Mouse (Mus musculus) neural tube, embryonic 12.5 days (tissue): Measurements from ENCODE around the gene Scml4. TPM values are rescaled to one million over a fixed set of nuclear protein-coding genes. Genes with fewer than 3 reads are reported as not detected.

Source experiments
- ATAC-seq: fragments of 200-750 bp; cut with Nextera tagmentation; 2 replicates; pipeline ENCODE4 v1.8.0; 2017; ENCODE audit warnings: low read depth, mild to moderate bottlenecking, moderate TSS enrichment, moderate library complexity; ENCODE audit not compliant: low FRiP score
- H3K27ac ChIP-seq: fragments of 300-500 bp; sonication (generic); 2 replicates; pipeline ENCODE4 v1.5.1; 2016
- H3K27me3 ChIP-seq: fragments of 300-500 bp; sonication (generic); replicated peaks from 2 replicates; pipeline ENCODE4 v1.6.1; 2016; ENCODE audit warnings: mild to moderate bottlenecking
- H3K36me3 ChIP-seq: fragments of 300-500 bp; sonication (generic); 2 replicates; pipeline ENCODE4 v1.6.1; 2016; ENCODE audit warnings: mild to moderate bottlenecking
- H3K4me1 ChIP-seq: fragments of 300-500 bp; sonication (generic); 2 replicates; pipeline ENCODE4 v1.6.1; 2016
- H3K4me2 ChIP-seq: fragments of 300-500 bp; sonication (generic); replicated peaks from 2 replicates; pipeline ENCODE4 v1.6.1; 2016; ENCODE audit warnings: mild to moderate bottlenecking
- H3K4me3 ChIP-seq: fragments of 300-500 bp; sonication (generic); 2 replicates; pipeline ENCODE4 v1.5.1; 2016
- H3K9ac ChIP-seq: fragments of 300-500 bp; sonication (generic); 2 replicates; pipeline ENCODE4 v1.6.1; 2016; ENCODE audit warnings: mild to moderate bottlenecking
- H3K9me3 ChIP-seq: fragments of 300-500 bp; sonication (generic); 2 replicates; pipeline ENCODE4 v1.6.1; 2016; ENCODE audit warnings: mild to moderate bottlenecking
- WGBS: fragments of 180-500 bp; shearing (Covaris S2); methylation state at CpG from one replicate; pipeline ENCODE4 v1.1.7; 2016; 5-methylcytosine and 5-hydroxymethylcytosine counted together
- polyA plus RNA-seq: library from polyadenylated mRNA; unstranded; fragments of >200 nt; fragmentation: Nextera tagmentation; extraction: Ambion mirVana; gene quantifications from 2 replicates; pipeline ENCODE4 v1.2.1, GENCODE M21; 2016

Scml4 gene
- polyA plus RNA-seq, 1 experiment from 2014 or later: 3.0 TPM

DNA sequence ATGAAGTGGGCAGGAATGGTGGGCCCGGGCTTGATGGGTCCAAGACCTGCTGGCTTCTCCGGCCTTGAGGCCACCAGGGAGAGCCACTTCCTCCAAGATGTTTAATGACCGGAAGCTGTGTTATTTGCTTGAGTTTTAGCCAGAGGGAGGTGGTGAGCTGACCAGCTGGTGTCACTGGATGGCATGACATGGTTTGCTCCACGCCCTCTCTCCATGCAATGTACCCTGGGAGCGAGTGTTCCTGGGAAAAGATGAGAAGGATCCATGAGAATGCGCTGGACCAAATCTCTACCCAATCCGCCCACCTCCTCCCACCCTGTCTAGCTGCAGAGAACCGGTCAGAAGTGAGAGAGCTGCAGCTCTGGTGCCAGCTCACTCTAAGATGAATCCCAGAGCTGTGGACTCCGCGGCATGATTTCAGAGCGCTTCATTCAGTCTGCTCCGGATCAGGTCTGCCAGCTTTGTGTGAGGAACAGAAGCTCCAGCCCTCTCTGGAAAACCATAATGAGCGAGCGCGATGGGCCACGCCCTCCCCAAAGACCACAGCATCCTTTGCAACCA lies 144.1 kb downstream of the Scml4 start:
- Histone ChIP-seq H3K4me1 (peaks cover 23% of the 10 kb centered on the region), H3K27ac (no peak overlapping the region), H3K27me3 (no peaks in the 10 kb centered on the region), H3K36me3 (no peaks in the 10 kb centered on the region), H3K4me2 (no peak overlapping the region), H3K9ac (no peak overlapping the region), H3K9me3 (no peaks in the 10 kb centered on the region), H3K4me3 (no peak overlapping the region)
- ATAC-seq: no peak
- WGBS: 91% methylated on average over 16 of the region's 16 CpGs

DNA sequence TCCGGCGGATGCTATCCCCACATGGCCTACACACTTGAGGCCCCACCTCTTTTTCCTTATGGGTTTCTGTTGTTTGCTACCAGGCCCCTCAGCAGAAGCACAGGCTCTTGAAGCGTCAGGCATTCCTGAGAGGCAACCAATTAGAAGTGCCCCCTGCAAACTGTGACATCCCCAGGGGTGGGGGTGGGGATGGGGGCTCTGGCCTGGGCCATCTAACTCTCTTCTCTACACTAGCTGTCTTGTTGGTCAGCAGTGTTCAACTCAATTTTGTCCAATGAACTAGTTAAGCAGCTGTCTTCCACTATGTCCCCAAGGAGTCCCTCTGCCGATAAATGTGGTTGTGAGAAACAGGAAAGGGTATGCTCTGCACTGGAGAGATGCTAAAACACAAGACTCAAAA lies 144.9 kb downstream of the Scml4 start:
- no peaks in the 10 kb centered on the region for H3K9me3 ChIP-seq
- no peak overlapping the region for H3K27ac ChIP-seq
- H3K4me2 ChIP-seq: no peak overlapping the region
- no peak overlapping the region for H3K9ac ChIP-seq
- WGBS: 88% methylated on average over 4 of the region's 4 CpGs
- H3K27me3 ChIP-seq: no peaks in the 10 kb centered on the region
- H3K4me1 ChIP-seq: peaks cover 23% of the 10 kb centered on the region
- no peak for ATAC-seq
- no peak overlapping the region for H3K4me3 ChIP-seq
- no peaks in the 10 kb centered on the region for H3K36me3 ChIP-seq

DNA sequence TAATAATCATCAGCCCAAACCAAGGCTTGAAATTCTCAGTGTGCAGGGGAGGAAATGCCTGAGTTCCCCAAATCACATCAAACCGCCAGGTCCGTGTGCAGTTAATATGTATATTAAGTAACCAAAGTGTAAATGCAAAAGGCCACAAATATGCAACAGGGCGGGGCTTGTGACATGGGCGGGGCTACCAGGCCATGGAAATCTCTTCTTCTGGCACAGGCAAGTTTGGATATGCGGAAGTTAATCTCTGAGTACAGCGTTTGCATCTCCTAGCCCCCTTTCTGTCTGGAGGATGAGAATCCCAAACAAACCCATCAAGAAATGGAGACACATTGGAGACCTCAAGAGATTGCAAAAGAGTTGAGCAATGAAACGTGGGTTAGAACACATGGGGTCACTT lies 145.5 kb downstream of the Scml4 start:
- no peak overlapping the region for H3K4me2 ChIP-seq
- no peak for ATAC-seq
- peaks cover 23% of the 10 kb centered on the region for H3K4me1 ChIP-seq
- H3K36me3 ChIP-seq: no peaks in the 10 kb centered on the region
- H3K9ac ChIP-seq: no peak overlapping the region
- no peak overlapping the region for H3K27ac ChIP-seq
- no peak overlapping the region for H3K4me3 ChIP-seq
- no peaks in the 10 kb centered on the region for H3K27me3 ChIP-seq
- H3K9me3 ChIP-seq: no peaks in the 10 kb centered on the region
- WGBS: 87% methylated on average over 7 of the region's 7 CpGs

DNA sequence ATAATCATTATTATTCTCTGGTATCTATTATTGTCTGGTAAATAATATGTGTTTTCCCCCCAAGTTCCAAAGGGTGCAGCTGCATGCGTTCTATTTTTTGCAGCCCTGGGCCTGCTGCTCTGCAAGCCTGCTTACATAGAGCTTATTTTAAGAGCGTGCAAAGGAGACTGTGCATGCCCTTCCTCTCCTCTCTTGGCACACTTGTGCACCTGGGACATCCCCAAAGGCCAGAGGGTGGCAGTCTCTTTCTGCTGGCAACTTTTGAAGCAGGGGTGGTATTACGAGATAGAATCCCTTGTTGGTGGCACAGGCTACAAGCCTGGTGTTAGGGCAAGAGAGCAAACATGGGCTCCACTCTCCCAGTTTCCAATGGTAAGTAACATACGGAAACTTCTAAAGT lies 146.4 kb downstream of the Scml4 start:
- no peaks in the 10 kb centered on the region for H3K27me3 ChIP-seq
- no peak for ATAC-seq
- H3K9me3 ChIP-seq: no peaks in the 10 kb centered on the region
- no peak overlapping the region for H3K4me3 ChIP-seq
- no peak overlapping the region for H3K4me2 ChIP-seq
- H3K4me1 ChIP-seq: peaks cover 23% of the 10 kb centered on the region
- H3K9ac ChIP-seq: no peak overlapping the region
- WGBS: 85% methylated on average over 4 of the region's 4 CpGs
- H3K27ac ChIP-seq: no peak overlapping the region
- H3K36me3 ChIP-seq: no peaks in the 10 kb centered on the region

DNA sequence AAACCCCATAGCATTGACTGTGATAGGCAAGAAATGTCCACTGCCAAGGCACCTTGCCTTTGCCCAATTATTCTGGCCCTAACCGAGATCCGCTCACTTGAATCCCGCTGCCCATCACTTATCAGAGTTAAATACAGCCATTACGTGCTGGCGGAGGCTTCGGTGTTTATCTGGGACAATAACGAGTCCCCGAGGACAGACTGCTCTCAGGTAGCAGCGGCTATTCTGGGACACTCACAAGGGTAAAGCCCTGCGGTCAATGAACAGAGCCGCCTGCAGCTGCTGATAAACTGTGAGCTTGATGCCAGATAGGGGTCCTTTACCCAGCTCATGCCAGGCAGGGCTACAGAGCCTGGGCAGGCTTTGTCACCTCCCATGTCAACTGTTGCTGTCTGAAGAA lies 147.9 kb downstream of the Scml4 start:
- WGBS: 79% methylated on average over 11 of the region's 11 CpGs
- ATAC-seq: no peak
- H3K4me1 ChIP-seq: peaks cover 9% of the 10 kb centered on the region
- H3K9ac ChIP-seq: no peak overlapping the region
- no peak overlapping the region for H3K4me3 ChIP-seq
- no peak overlapping the region for H3K27ac ChIP-seq
- H3K27me3 ChIP-seq: no peaks in the 10 kb centered on the region
- H3K9me3 ChIP-seq: no peaks in the 10 kb centered on the region
- no peaks in the 10 kb centered on the region for H3K36me3 ChIP-seq
- H3K4me2 ChIP-seq: no peak overlapping the region

Other genes with a start within 250 kb of the Scml4 start
- gene Sec63, start 98.9 kb upstream of the Scml4 start, polyA plus RNA-seq: 29.3 and 33.8 TPM in 2 replicates